ENCODE assay signal across 26 mouse cellular contexts in genomic region chr2:75427936-75428458, GRCm38 (mm10).
DNase-seq lines count a peak whose midpoint lies in the region; ATAC-seq and TF ChIP-seq lines count a peak whose summit lies in the region.
"Had no signal": no experiment of that assay in that cellular context is flagged by ENCODE, and none has a peak within 500 bp of the region (broad histone marks: within the 10 kb centered on the region; RNA-seq: fewer than 3 reads in every experiment).

No protein-coding gene starts in this region.

- H3K9ac ChIP-seq in intestine, embryonic 14.5 days (ENCODE audit: low read length) = no peak overlapping the region
- no peak overlapping the region for H3K9ac ChIP-seq in intestine, postnatal 0 days (ENCODE audit: low read depth, low read length)
- no peak overlapping the region for H3K9ac ChIP-seq in neural tube, embryonic 15.5 days (replicated peaks)
- H3K9ac ChIP-seq: forebrain, postnatal 0 days; heart, embryonic 12.5 days; heart, embryonic 15.5 days; hindbrain, embryonic 14.5 days had no signal

- H3K4me1 ChIP-seq in intestine, embryonic 14.5 days (replicated peaks; ENCODE audit: control insufficient read depth, insufficient read depth, low read length) = no peaks in the 10 kb centered on the region
- H3K4me1 ChIP-seq in intestine, postnatal 0 days (replicated peaks; ENCODE audit: control insufficient read depth, insufficient read depth, low read length) = no peaks in the 10 kb centered on the region
- peaks cover 24% of the 10 kb centered on the region for H3K4me1 ChIP-seq in neural tube, embryonic 15.5 days
- H3K4me1 ChIP-seq: heart, embryonic 12.5 days had no signal

- no peaks in the 10 kb centered on the region for H3K36me3 ChIP-seq in intestine, embryonic 14.5 days (ENCODE audit: control insufficient read depth, insufficient read depth, low read length)
- H3K36me3 ChIP-seq in intestine, postnatal 0 days (ENCODE audit: control insufficient read depth, insufficient read depth) = no peaks in the 10 kb centered on the region
- H3K36me3 ChIP-seq in neural tube, embryonic 15.5 days = no peaks in the 10 kb centered on the region
- H3K36me3 ChIP-seq: heart, embryonic 12.5 days; heart, embryonic 15.5 days; hindbrain, embryonic 10.5 days had no signal

- peak; percentile 4 for DNase-seq in intestine, embryonic 14.5 days (ENCODE audit: low spot score)
- DNase-seq in adrenal gland, postnatal 25 days = no peak
- no peak for DNase-seq in cerebellum, adult 18-20 months
- DNase-seq: adrenal gland, adult 2 months; adrenal gland, postnatal 14 days; cerebellum, adult 11-12 months; cerebellum, postnatal 10 days; cerebellum, postnatal 36 days; forebrain, postnatal 0 days; gastrocnemius, adult 2 months; gastrocnemius, postnatal 14 days; heart, adult 18-20 months; heart, postnatal 10 days; heart, postnatal 36 days; kidney, adult 2 months had no signal

- WGBS in intestine, embryonic 14.5 days = 97% methylated on average over 4 of the region's 4 CpGs
- 66% methylated on average over 4 of the region's 4 CpGs for WGBS in intestine, postnatal 0 days
- 97% methylated on average over 4 of the region's 4 CpGs for WGBS in neural tube, embryonic 15.5 days

- H3K27ac ChIP-seq in intestine, embryonic 14.5 days (ENCODE audit: low read depth) = no peak overlapping the region
- H3K27ac ChIP-seq in intestine, postnatal 0 days (ENCODE audit: low read depth, low read length) = no peak overlapping the region
- H3K27ac ChIP-seq in neural tube, embryonic 15.5 days (replicated peaks) = no peak overlapping the region
- H3K27ac ChIP-seq: gastrocnemius, adult 2 months; heart, embryonic 15.5 days; hindbrain, embryonic 10.5 days; hindbrain, embryonic 14.5 days; hindbrain, postnatal 0 days had no signal

- ATAC-seq in common myeloid progenitor, adult 5-6 weeks (replicated peaks; ENCODE audit: low read depth, poor library complexity, severe bottlenecking) = 0 out of 2 replicates have a peak, but pooled peaks have one; percentile 32
- ATAC-seq in intestine, embryonic 14.5 days (replicated peaks; ENCODE audit: low FRiP score, low TSS enrichment, low read depth) = no peak
- ATAC-seq in intestine, postnatal 0 days = peak; percentile 66
- no peak for ATAC-seq in neural tube, embryonic 15.5 days (ENCODE audit: low FRiP score)
- ATAC-seq: CD4-positive, CD25-positive, alpha-beta regulatory T cell, adult 4 months; forebrain, embryonic 14.5 days; forebrain, postnatal 0 days; hindbrain, postnatal 0 days; inflammation-experienced regulatory T-cells, adult 6 months had no signal

- H3K9me3 ChIP-seq in intestine, embryonic 14.5 days (ENCODE audit: control insufficient read depth, low read length) = no peaks in the 10 kb centered on the region
- no peaks in the 10 kb centered on the region for H3K9me3 ChIP-seq in intestine, postnatal 0 days (ENCODE audit: control insufficient read depth)
- no peaks in the 10 kb centered on the region for H3K9me3 ChIP-seq in neural tube, embryonic 15.5 days (replicated peaks)
- H3K9me3 ChIP-seq: heart, embryonic 12.5 days; heart, embryonic 15.5 days; hindbrain, embryonic 10.5 days had no signal

- TF ChIP-seq CTCF in intestine, postnatal 0 days (IDR thresholded peaks at IDR 0.05; ENCODE audit: low read depth) = no peak

- H3K27me3 ChIP-seq in intestine, embryonic 14.5 days (replicated peaks; ENCODE audit: control insufficient read depth, insufficient read depth, low read length) = no peaks in the 10 kb centered on the region
- H3K27me3 ChIP-seq in intestine, postnatal 0 days (replicated peaks; ENCODE audit: control insufficient read depth, insufficient read depth, low read length) = no peaks in the 10 kb centered on the region
- H3K27me3 ChIP-seq in neural tube, embryonic 15.5 days (replicated peaks) = no peaks in the 10 kb centered on the region
- H3K27me3 ChIP-seq: heart, embryonic 12.5 days; heart, embryonic 15.5 days had no signal

- H3K4me3 ChIP-seq in intestine, embryonic 14.5 days (ENCODE audit: low read depth, low read length) = no peak overlapping the region
- no peak overlapping the region for H3K4me3 ChIP-seq in intestine, postnatal 0 days (ENCODE audit: low read depth, low read length)
- no peak overlapping the region for H3K4me3 ChIP-seq in neural tube, embryonic 15.5 days (replicated peaks)
- H3K4me3 ChIP-seq: gastrocnemius, adult 2 months; heart, embryonic 12.5 days; heart, embryonic 15.5 days; hindbrain, embryonic 10.5 days had no signal

- no peak overlapping the region for H3K4me2 ChIP-seq in intestine, embryonic 14.5 days (ENCODE audit: low read length)
- no peak overlapping the region for H3K4me2 ChIP-seq in intestine, postnatal 0 days (replicated peaks; ENCODE audit: low read depth)
- H3K4me2 ChIP-seq in neural tube, embryonic 15.5 days = no peak overlapping the region
- H3K4me2 ChIP-seq: heart, embryonic 12.5 days; heart, embryonic 15.5 days; hindbrain, embryonic 14.5 days had no signal

Comparison
In these comparisons a context has a peak if more than half of its experiments do, and no peak if none do; other contexts are left out.
1. ATAC-seq: peak in common myeloid progenitor, adult 5-6 weeks (single experiment) and intestine, postnatal 0 days (single experiment); none in intestine, embryonic 14.5 days (single experiment) and neural tube, embryonic 15.5 days (single experiment).